Mouse (Mus musculus) liver, embryonic 13.5 days (tissue): ENCODE results near the gene Gm13420. TPM values are rescaled to one million over a fixed set of nuclear protein-coding genes. Genes with fewer than 3 reads are reported as not detected.

Experiments
- ATAC-seq: fragments of 200-750 bp; cut with Nextera tagmentation; 2 replicates; pipeline ENCODE4 v1.8.0; 2017; ENCODE audit warnings: low read depth, mild to moderate bottlenecking, moderate number of reproducible peaks, moderate library complexity
- DNase-seq: peaks from one replicate; pipeline ENCODE4 v3.0.0; 2022
- H3K27ac ChIP-seq: fragments of 300-500 bp; sonication (generic); 2 replicates; pipeline ENCODE4 v1.5.1; 2015; ENCODE audit warnings: moderate library complexity, mild to moderate bottlenecking, inconsistent platforms
- H3K27me3 ChIP-seq: fragments of 300-500 bp; sonication (generic); 2 replicates; pipeline ENCODE4 v1.6.1; 2015; ENCODE audit warnings: mild to moderate bottlenecking, inconsistent platforms
- H3K36me3 ChIP-seq: fragments of 300-500 bp; sonication (generic); 2 replicates; pipeline ENCODE4 v1.6.1; 2015; ENCODE audit warnings: mild to moderate bottlenecking, inconsistent platforms
- H3K4me1 ChIP-seq: fragments of 300-500 bp; sonication (generic); replicated peaks from 2 replicates; pipeline ENCODE4 v1.6.1; 2015; ENCODE audit warnings: inconsistent platforms
- H3K4me2 ChIP-seq: fragments of 300-500 bp; sonication (generic); 2 replicates; pipeline ENCODE4 v1.6.1; 2015; ENCODE audit warnings: inconsistent platforms, mild to moderate bottlenecking, moderate library complexity
- H3K4me3 ChIP-seq: fragments of 300-500 bp; sonication (generic); replicated peaks from 2 replicates; pipeline ENCODE4 v1.5.1; 2015; ENCODE audit warnings: mild to moderate bottlenecking, inconsistent platforms
- H3K9ac ChIP-seq: fragments of 300-500 bp; sonication (generic); 2 replicates; pipeline ENCODE4 v1.6.1; 2015; ENCODE audit warnings: mild to moderate bottlenecking, inconsistent platforms
- H3K9me3 ChIP-seq: fragments of 300-500 bp; sonication (generic); replicated peaks from 2 replicates; pipeline ENCODE4 v1.6.1; 2016; ENCODE audit warnings: inconsistent platforms
- WGBS: fragments of 180-500 bp; shearing (Covaris S2); methylation state at CpG from one replicate; pipeline ENCODE4 v1.1.7; 2015; ENCODE audit not compliant: insufficient replicate concordance; 5-methylcytosine and 5-hydroxymethylcytosine counted together
- polyA plus RNA-seq: library from polyadenylated mRNA; unstranded; fragments of >200 nt; fragmentation: Nextera tagmentation; extraction: Ambion mirVana; gene quantifications from 2 replicates; pipeline ENCODE4 v1.2.1, GENCODE M21; 2015

Gene Gm13420
- polyA plus RNA-seq, 1 experiment from 2014 or later, result 0.30 TPM

DNA sequence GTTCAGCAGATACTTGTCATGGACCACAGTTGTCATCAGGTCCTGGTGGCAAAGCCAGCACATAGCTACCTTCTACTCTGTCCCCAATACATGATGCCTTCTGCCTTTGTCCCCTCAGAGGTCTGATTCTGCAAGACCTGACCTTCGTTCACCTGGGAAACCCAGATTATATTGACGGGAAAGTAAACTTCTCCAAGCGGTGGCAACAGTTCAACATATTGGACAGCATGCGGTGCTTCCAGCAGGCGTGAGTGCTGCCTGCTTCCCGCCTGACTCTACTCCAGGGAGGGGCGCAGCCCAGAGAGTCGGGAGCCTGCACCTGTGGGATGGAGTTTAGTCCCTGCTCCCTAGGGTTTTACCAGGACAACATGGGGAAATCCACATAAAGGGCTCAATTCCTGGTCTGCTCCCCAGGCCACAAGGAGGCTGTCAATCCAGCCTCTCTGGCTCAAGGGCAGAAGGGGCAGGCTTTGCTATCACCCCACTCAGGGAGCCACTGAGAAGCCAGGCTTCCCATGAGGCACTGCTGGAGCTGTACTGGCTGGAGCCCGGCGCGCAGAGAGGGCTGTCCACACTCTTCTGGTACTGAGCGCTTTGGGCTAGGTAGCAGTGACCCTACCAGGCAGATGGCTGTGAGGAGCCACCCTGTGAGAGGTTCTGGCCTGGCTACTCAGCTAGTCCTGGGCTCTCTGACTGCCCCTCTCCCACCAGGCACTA is 14.1 kb downstream of the Gm13420 start:
- 79% methylated on average over 12 of the region's 12 CpGs for WGBS
- Histone ChIP-seq H3K27me3 (no peaks in the 10 kb centered on the region), H3K36me3 (peaks cover 60% of the 10 kb centered on the region), H3K27ac (peak overlapping the region; percentile 22; the same call in 1 of the 2 replicates), H3K9me3 (no peaks in the 10 kb centered on the region), H3K9ac (no peak overlapping the region), H3K4me2 (no peak overlapping the region), H3K4me3 (no peak overlapping the region), H3K4me1 (peaks cover 20% of the 10 kb centered on the region)
- DNase-seq (no peak), ATAC-seq (peak; percentile 30; the same call in 1 of the 2 replicates)

GRCm38 (mm10) chr2:29735708-29736107 is 15.8 kb downstream of the Gm13420 start:
- 84% methylated on average over 12 of the region's 12 CpGs for WGBS
- Histone ChIP-seq H3K27me3 (no peaks in the 10 kb centered on the region), H3K9me3 (no peaks in the 10 kb centered on the region), H3K4me1 (peaks cover 20% of the 10 kb centered on the region), H3K36me3 (peaks cover 67% of the 10 kb centered on the region), H3K9ac (no peak overlapping the region), H3K4me2 (no peak overlapping the region), H3K4me3 (no peak overlapping the region), H3K27ac (no peak overlapping the region)
- no peak for ATAC-seq
- DNase-seq, result no peak

DNA sequence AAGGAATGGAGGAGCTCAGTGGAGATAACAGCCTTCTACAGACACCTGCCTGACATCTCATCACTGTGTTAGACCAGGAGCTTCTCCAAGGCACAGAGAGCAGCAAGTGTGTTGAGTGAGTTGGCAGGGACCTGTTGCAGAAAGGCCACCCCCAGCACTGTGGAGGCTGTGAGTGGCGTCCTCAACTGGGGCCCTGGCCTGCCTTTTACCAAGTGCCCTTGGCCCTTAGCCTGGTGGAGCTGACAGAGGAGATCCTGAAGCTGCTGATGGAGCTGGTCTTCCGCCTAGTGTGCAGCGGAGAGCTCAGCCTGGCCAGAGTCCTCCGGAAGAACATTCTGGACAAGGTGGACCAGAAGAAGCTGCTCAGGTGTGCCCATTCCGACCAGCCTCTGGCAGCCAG is 18.1 kb downstream of the Gm13420 start:
- Histone ChIP-seq H3K27ac (no peak overlapping the region), H3K4me2 (no peak overlapping the region), H3K4me3 (no peak overlapping the region), H3K9ac (no peak overlapping the region), H3K9me3 (no peaks in the 10 kb centered on the region), H3K27me3 (no peaks in the 10 kb centered on the region), H3K4me1 (peaks cover 15% of the 10 kb centered on the region; the same call in 1 of the 2 replicates), H3K36me3 (peaks cover 79% of the 10 kb centered on the region)
- WGBS, result 83% methylated on average over 5 of the region's 5 CpGs
- ATAC-seq, result no peak
- DNase-seq, result no peak

- DNase-seq (no peak), ATAC-seq (no peak)
- H3K9me3 ChIP-seq, result no peaks in the 10 kb centered on the region
- H3K27me3 ChIP-seq, result no peaks in the 10 kb centered on the region
- H3K36me3 ChIP-seq, result peaks cover 79% of the 10 kb centered on the region
- H3K27ac ChIP-seq, result no peak overlapping the region
- H3K4me3 ChIP-seq, result no peak overlapping the region
- H3K4me2 ChIP-seq, result no peak overlapping the region
- 83% methylated on average over 10 of the region's 10 CpGs for WGBS
- 0 out of 2 replicates have a peak, but pooled peaks cover 9% of the 10 kb centered on the region for H3K4me1 ChIP-seq
- H3K9ac ChIP-seq, result no peak overlapping the region
These were observed 18.9 kb downstream of the Gm13420 start for GRCm38 (mm10) chr2:29732559-29732958.

DNA sequence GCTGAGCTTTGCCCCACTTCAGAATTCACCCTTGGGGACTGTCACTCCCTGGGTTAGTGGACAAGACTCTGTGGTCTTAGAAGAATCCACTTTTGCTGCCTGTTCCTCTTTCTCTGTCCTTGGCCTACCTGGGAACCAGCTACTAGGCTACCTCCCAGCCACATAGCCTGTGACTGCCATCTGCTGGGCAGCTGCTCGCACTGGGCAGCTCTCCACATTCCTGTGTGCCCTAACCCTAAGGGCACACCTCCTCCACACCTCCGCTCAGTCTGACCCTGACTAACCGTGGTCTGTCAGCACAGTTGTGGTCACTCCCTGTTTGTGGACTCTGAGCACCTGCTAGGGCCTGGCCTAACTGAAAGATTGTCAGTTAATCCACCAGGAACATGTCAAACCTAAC is 19.9 kb downstream of the Gm13420 start:
- peak; percentile 43 for ATAC-seq
- Histone ChIP-seq H3K9ac (no peak overlapping the region), H3K9me3 (no peaks in the 10 kb centered on the region), H3K4me3 (no peak overlapping the region), H3K27ac (no peak overlapping the region), H3K27me3 (no peaks in the 10 kb centered on the region), H3K36me3 (peaks cover 79% of the 10 kb centered on the region), H3K4me1 (0 out of 2 replicates have a peak, but pooled peaks cover 8% of the 10 kb centered on the region), H3K4me2 (no peak overlapping the region)
- DNase-seq, result peak; percentile 26
- WGBS, result 54% methylated on average over 3 of the region's 3 CpGs

GRCm38 (mm10) chr2:29729500-29729899 is 22.0 kb downstream of the Gm13420 start:
- WGBS, result 49% methylated on average over 2 of the region's 2 CpGs
- no peaks in the 10 kb centered on the region for H3K27me3 ChIP-seq
- ATAC-seq (no peak), DNase-seq (no peak)
- H3K9me3 ChIP-seq, result no peaks in the 10 kb centered on the region
- no peak overlapping the region for H3K27ac ChIP-seq
- no peak overlapping the region for H3K4me3 ChIP-seq
- no peak overlapping the region for H3K9ac ChIP-seq
- no peak overlapping the region for H3K4me2 ChIP-seq
- peaks cover 80% of the 10 kb centered on the region for H3K36me3 ChIP-seq
- H3K4me1 ChIP-seq, result peaks cover 14% of the 10 kb centered on the region

DNA sequence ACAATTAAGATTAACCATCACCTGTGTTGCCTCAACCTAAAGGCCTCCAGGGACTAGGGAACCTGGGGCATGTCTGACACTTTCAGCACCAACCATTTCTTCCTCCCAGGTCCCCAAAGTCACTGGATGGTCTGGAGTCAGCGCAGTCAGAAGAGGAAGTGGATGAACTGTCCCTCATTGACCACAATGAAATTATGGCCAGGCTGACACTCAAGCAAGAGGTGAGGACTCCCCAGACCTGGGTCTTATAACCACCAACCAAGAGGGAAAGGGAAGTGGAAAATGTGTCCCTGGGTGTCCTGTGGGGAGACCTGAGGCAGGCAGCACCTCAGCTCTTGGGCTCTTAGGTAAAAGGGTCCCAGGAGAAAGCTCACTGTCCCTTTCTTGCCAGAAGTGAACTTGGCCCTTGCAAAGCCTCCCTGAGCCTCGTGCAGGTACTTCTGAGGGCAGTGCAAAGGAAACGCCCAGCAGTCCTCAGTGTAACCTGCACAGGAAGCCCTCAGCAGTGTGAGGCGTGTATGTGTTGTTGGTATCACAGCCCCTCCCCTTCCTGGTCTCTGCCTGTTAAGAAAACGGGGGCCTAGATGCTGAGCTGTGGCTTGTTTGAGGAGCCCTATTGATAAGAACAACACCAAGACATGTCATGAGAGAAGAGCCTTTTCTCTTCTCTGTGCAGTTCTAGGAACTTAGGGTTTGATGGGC is 26.7 kb downstream of the Gm13420 start:
- DNase-seq, result no peak
- no peaks in the 10 kb centered on the region for H3K9me3 ChIP-seq
- H3K36me3 ChIP-seq, result peaks cover 86% of the 10 kb centered on the region
- ATAC-seq, result 0 out of 2 replicates have a peak, but pooled peaks have one; percentile 36
- no peaks in the 10 kb centered on the region for H3K27me3 ChIP-seq
- peaks cover 24% of the 10 kb centered on the region for H3K4me1 ChIP-seq
- no peak overlapping the region for H3K4me2 ChIP-seq
- no peak overlapping the region; the same call in 1 of the 2 replicates for H3K27ac ChIP-seq
- H3K4me3 ChIP-seq, result no peak overlapping the region
- H3K9ac ChIP-seq, result no peak overlapping the region
- 26% methylated on average over 5 of the region's 5 CpGs for WGBS

- peaks cover 91% of the 10 kb centered on the region for H3K36me3 ChIP-seq
- ATAC-seq, result no peak
These were observed 28.4 kb downstream of the Gm13420 start for GRCm38 (mm10) chr2:29723132-29723531.

DNA sequence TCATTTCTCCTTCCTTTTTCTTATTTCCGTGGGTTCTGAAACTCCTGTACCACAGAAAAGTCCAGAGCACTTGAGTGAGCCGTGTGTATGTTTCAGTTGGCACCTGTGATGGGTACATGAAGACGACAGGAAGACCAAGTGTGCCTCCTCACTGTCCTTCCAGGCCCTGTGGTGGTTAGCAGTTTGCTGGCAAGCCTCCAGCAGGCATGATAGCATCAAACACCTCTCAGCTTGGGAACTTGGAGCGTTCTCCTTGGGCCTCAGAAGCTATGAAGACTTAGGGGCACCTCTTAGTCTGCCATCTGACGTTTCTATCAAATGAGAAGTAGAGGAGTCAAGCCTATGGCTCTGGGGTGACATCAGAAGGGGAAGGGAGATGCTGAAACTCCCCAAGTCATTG is 32.9 kb downstream of the Gm13420 start:
- Histone ChIP-seq H3K4me3 (no peak overlapping the region), H3K36me3 (peaks cover 85% of the 10 kb centered on the region), H3K9ac (no peak overlapping the region), H3K9me3 (no peaks in the 10 kb centered on the region), H3K4me1 (peaks cover 21% of the 10 kb centered on the region), H3K27me3 (no peaks in the 10 kb centered on the region), H3K27ac (no peak overlapping the region), H3K4me2 (no peak overlapping the region)
- ATAC-seq (no peak), DNase-seq (no peak)
- WGBS, result 68% methylated on average over 5 of the region's 5 CpGs

More at GRCm38 (mm10) chr2:29723132-29723531, 28.4 kb downstream of the Gm13420 start:
- no peak overlapping the region for H3K4me3 ChIP-seq
- H3K27me3 ChIP-seq, result no peaks in the 10 kb centered on the region
- whole genome bisulfite sequencing, result 78% methylated on average over 3 of the region's 3 CpGs
- H3K4me2 ChIP-seq, result no peak overlapping the region
- no peaks in the 10 kb centered on the region for H3K9me3 ChIP-seq
- no peak overlapping the region for H3K27ac ChIP-seq
- no peak overlapping the region for H3K9ac ChIP-seq
- no peak for DNase-seq
- peaks cover 24% of the 10 kb centered on the region for H3K4me1 ChIP-seq

DNA sequence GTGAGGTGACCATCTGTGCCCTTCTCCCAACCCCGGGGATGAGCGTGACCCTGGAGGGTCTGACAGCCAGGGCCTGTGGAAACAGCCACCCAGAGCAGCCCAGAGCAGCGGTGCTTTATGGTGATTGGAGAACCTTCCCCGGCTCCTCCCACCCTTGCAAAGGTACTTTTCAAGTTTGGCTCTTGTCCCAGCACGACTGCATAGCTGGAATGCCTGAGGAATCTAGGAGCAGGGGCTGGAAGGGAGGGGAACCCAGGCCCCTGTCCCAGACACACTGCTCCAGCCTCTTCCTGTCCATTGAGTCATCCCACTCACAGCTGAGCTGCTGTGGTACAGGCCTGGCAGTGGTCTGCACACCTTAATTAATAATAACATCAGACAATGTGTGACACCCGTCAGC is 34.8 kb downstream of the Gm13420 start:
- Histone ChIP-seq H3K9me3 (no peaks in the 10 kb centered on the region), H3K4me1 (0 out of 2 replicates have a peak, but pooled peaks cover 9% of the 10 kb centered on the region), H3K27ac (peak overlapping the region; percentile 54; the same call in 1 of the 2 replicates), H3K4me2 (no peak overlapping the region), H3K4me3 (no peak overlapping the region), H3K27me3 (no peaks in the 10 kb centered on the region), H3K36me3 (peaks cover 78% of the 10 kb centered on the region), H3K9ac (no peak overlapping the region)
- ATAC-seq (0 out of 2 replicates have a peak, but pooled peaks have one; percentile 47), DNase-seq (no peak)
- whole genome bisulfite sequencing, result 69% methylated on average over 6 of the region's 6 CpGs

GRCm38 (mm10) chr2:29716143-29716542 is 35.3 kb downstream of the Gm13420 start:
- no peak overlapping the region for H3K9ac ChIP-seq
- peak overlapping the region; percentile 54 for H3K27ac ChIP-seq
- ATAC-seq (no peak), DNase-seq (no peak)
- no peak overlapping the region for H3K4me3 ChIP-seq
- H3K4me1 ChIP-seq, result 0 out of 2 replicates have a peak, but pooled peaks cover 9% of the 10 kb centered on the region
- H3K27me3 ChIP-seq, result no peaks in the 10 kb centered on the region
- H3K9me3 ChIP-seq, result no peaks in the 10 kb centered on the region
- H3K4me2 ChIP-seq, result no peak overlapping the region
- 57% methylated on average over 7 of the region's 7 CpGs for WGBS
- H3K36me3 ChIP-seq, result peaks cover 79% of the 10 kb centered on the region
